Comparison of ENCODE assay signal across 10 mouse cellular contexts in genomic region chr17:80946091-80946885, GRCm38 (mm10). TPM values are rescaled to one million over a fixed set of nuclear protein-coding genes. Genes with fewer than 3 reads are reported as not detected.
DNase-seq lines count a peak whose midpoint lies in the region; ATAC-seq and TF ChIP-seq lines count a peak whose summit lies in the region.
"Had no signal": no experiment of that assay in that cellular context is flagged by ENCODE, and none has a peak within 500 bp of the region (broad histone marks: within the 10 kb centered on the region; RNA-seq: fewer than 3 reads in every experiment).

No protein-coding gene starts in this region.

- no peaks in the 10 kb centered on the region for H3K27me3 ChIP-seq in forebrain, embryonic 15.5 days
- no peaks in the 10 kb centered on the region for H3K27me3 ChIP-seq in midbrain, embryonic 14.5 days (ENCODE audit: control insufficient read depth, insufficient read depth, low read length)
- peaks cover 15% of the 10 kb centered on the region for H3K27me3 ChIP-seq in intestine, embryonic 16.5 days (replicated peaks; ENCODE audit: control insufficient read depth, insufficient read depth, low read length)
- peaks cover 54% of the 10 kb centered on the region for H3K27me3 ChIP-seq in liver, embryonic 12.5 days (replicated peaks)

- H3K9ac ChIP-seq in forebrain, embryonic 15.5 days (replicated peaks) = peak overlapping the region; percentile 54
- H3K9ac ChIP-seq in midbrain, embryonic 14.5 days (replicated peaks; ENCODE audit: low read length) = peak overlapping the region; percentile 39; the same call in 1 of the 2 replicates
- H3K9ac ChIP-seq in intestine, embryonic 16.5 days (ENCODE audit: low read depth, low read length) = no peak overlapping the region
- no peak overlapping the region for H3K9ac ChIP-seq in liver, embryonic 12.5 days

- intact Hi-C loops in left cerebral cortex, adult 2 months (cut with DNase I) = no loop called here
- intact Hi-C loops in left cerebral cortex, postnatal 25 days (cut with DNase I) = no loop called here

- H3K4me1 ChIP-seq in forebrain, embryonic 15.5 days = peaks cover 58% of the 10 kb centered on the region
- H3K4me1 ChIP-seq in midbrain, embryonic 14.5 days (ENCODE audit: control insufficient read depth, insufficient read depth, low read length) = peaks cover 23% of the 10 kb centered on the region
- H3K4me1 ChIP-seq in intestine, embryonic 16.5 days (ENCODE audit: control insufficient read depth, insufficient read depth, low read length) = no peaks in the 10 kb centered on the region
- no peaks in the 10 kb centered on the region for H3K4me1 ChIP-seq in liver, embryonic 12.5 days

- no peak; the same call in 1 of the 2 replicates for ATAC-seq in forebrain, embryonic 15.5 days (replicated peaks)
- no peak for ATAC-seq in midbrain, embryonic 14.5 days (ENCODE audit: low FRiP score, low TSS enrichment)
- no peak for ATAC-seq in intestine, embryonic 16.5 days
- no peak for ATAC-seq in liver, embryonic 12.5 days

- DNase-seq in left cerebral cortex, adult 2 months (ENCODE audit: extremely low spot score in 1 of 2, low spot score in 2 of 2) = no peak
- DNase-seq in left cerebral cortex, postnatal 25 days (ENCODE audit: low spot score in 2 of 2) = no peak
- DNase-seq in cerebellum, adult 8-10 months = peak; percentile 74
- DNase-seq in midbrain, embryonic 14.5 days = no peak
- DNase-seq in retina, postnatal 1 day = no peak
- DNase-seq: embryo, embryonic 11 days had no signal

- no peaks in the 10 kb centered on the region for H3K9me3 ChIP-seq in forebrain, embryonic 15.5 days
- H3K9me3 ChIP-seq in midbrain, embryonic 14.5 days (ENCODE audit: control insufficient read depth, low read length) = no peaks in the 10 kb centered on the region
- no peaks in the 10 kb centered on the region for H3K9me3 ChIP-seq in intestine, embryonic 16.5 days (ENCODE audit: control insufficient read depth, low read length)
- no peaks in the 10 kb centered on the region for H3K9me3 ChIP-seq in liver, embryonic 12.5 days (replicated peaks)

- peak overlapping the region; percentile 59 for H3K4me3 ChIP-seq in left cerebral cortex, adult 2 months
- peak overlapping the region; percentile 48 for H3K4me3 ChIP-seq in forebrain, embryonic 15.5 days
- H3K4me3 ChIP-seq in midbrain, embryonic 14.5 days (replicated peaks; ENCODE audit: low read depth, low read length) = peak overlapping the region; percentile 88
- H3K4me3 ChIP-seq in intestine, embryonic 16.5 days (ENCODE audit: low read length) = no peak overlapping the region
- no peak overlapping the region for H3K4me3 ChIP-seq in liver, embryonic 12.5 days

- H3K36me3 ChIP-seq in forebrain, embryonic 15.5 days = no peaks in the 10 kb centered on the region
- H3K36me3 ChIP-seq in midbrain, embryonic 14.5 days (ENCODE audit: control insufficient read depth, insufficient read depth, low read length) = no peaks in the 10 kb centered on the region
- H3K36me3 ChIP-seq in intestine, embryonic 16.5 days (ENCODE audit: control insufficient read depth, insufficient read depth, low read length) = no peaks in the 10 kb centered on the region
- H3K36me3 ChIP-seq in liver, embryonic 12.5 days = no peaks in the 10 kb centered on the region

- H3K27ac ChIP-seq in left cerebral cortex, adult 2 months = peak overlapping the region; percentile 83
- peak overlapping the region; percentile 81 for H3K27ac ChIP-seq in forebrain, embryonic 15.5 days (replicated peaks)
- no peak overlapping the region for H3K27ac ChIP-seq in midbrain, embryonic 14.5 days (replicated peaks; ENCODE audit: low read depth, low read length)
- H3K27ac ChIP-seq in intestine, embryonic 16.5 days (ENCODE audit: low read length) = no peak overlapping the region
- H3K27ac ChIP-seq in liver, embryonic 12.5 days = no peak overlapping the region
- H3K27ac ChIP-seq: macrophage had no signal

- no peak for TF ChIP-seq CTCF in left cerebral cortex, adult 2 months (IDR thresholded peaks at IDR 0.05)

- H3K4me2 ChIP-seq in forebrain, embryonic 15.5 days (replicated peaks) = peak overlapping the region; percentile 58
- peak overlapping the region; percentile 56 for H3K4me2 ChIP-seq in midbrain, embryonic 14.5 days (ENCODE audit: low read length)
- H3K4me2 ChIP-seq in intestine, embryonic 16.5 days (ENCODE audit: low read depth, low read length) = no peak overlapping the region; the same call in 1 of the 2 replicates
- no peak overlapping the region for H3K4me2 ChIP-seq in liver, embryonic 12.5 days

- WGBS in forebrain, embryonic 15.5 days = 31% methylated on average over 5 of the region's 5 CpGs
- 59% methylated on average over 5 of the region's 5 CpGs for WGBS in midbrain, embryonic 14.5 days
- WGBS in intestine, embryonic 16.5 days = 73% methylated on average over 5 of the region's 5 CpGs
- WGBS in liver, embryonic 12.5 days (ENCODE audit: insufficient replicate concordance) = 58% methylated on average over 5 of the region's 5 CpGs

RNA-seq across cellular contexts. Expression of gene Tmem178, which starts 1.9 kb away (rescaled TPM):
- 100 to 1,000 TPM; 108 to 141 TPM for total RNA-seq in left cerebral cortex, adult 2 months (2021)
- total RNA-seq in left cerebral cortex, postnatal 25 days (2021) = 100 to 1,000 TPM in 1 of 2 experiments, 10 to 100 TPM in 1; 98.7 to 124 TPM
- 43.7 and 46.3 TPM in 2 replicates for polyA plus RNA-seq in forebrain, embryonic 15.5 days (2015; fragmentation: Nextera tagmentation; extraction: Ambion mirVana)
- polyA plus RNA-seq in midbrain, embryonic 14.5 days (2014; fragmentation: Nextera tagmentation; extraction: Ambion mirVana) = 30.5 and 31.3 TPM in 2 replicates
- 1.4 and 1.6 TPM in 2 replicates for polyA plus RNA-seq in intestine, embryonic 16.5 days (2015; fragmentation: Nextera tagmentation; extraction: Ambion mirVana)
- polyA plus RNA-seq in liver, embryonic 12.5 days (2016; fragmentation: Nextera tagmentation; extraction: Ambion mirVana) = 0.82 and 0.84 TPM in 2 replicates

Comparison
In these comparisons a context has a peak if more than half of its experiments do, and no peak if none do; other contexts are left out.
1. H3K27ac ChIP-seq: peak in left cerebral cortex, adult 2 months (single experiment) and forebrain, embryonic 15.5 days (single experiment); none in midbrain, embryonic 14.5 days (single experiment), intestine, embryonic 16.5 days (single experiment) and liver, embryonic 12.5 days (single experiment).
2. H3K4me3 ChIP-seq: peak in left cerebral cortex, adult 2 months (single experiment), forebrain, embryonic 15.5 days (single experiment) and midbrain, embryonic 14.5 days (single experiment); none in intestine, embryonic 16.5 days (single experiment) and liver, embryonic 12.5 days (single experiment).
3. H3K4me2 ChIP-seq: peak in forebrain, embryonic 15.5 days (single experiment) and midbrain, embryonic 14.5 days (single experiment); none in intestine, embryonic 16.5 days (single experiment) and liver, embryonic 12.5 days (single experiment).
4. H3K9ac ChIP-seq: peak in forebrain, embryonic 15.5 days (single experiment) and midbrain, embryonic 14.5 days (single experiment); none in intestine, embryonic 16.5 days (single experiment) and liver, embryonic 12.5 days (single experiment).
5. RNA of gene Tmem178, which starts 1.9 kb away (polyA plus RNA-seq): 43.7 to 46.3 TPM in forebrain, embryonic 15.5 days and 30.5 to 31.3 TPM in midbrain, embryonic 14.5 days; 1.4 to 1.6 TPM in intestine, embryonic 16.5 days and 0.82 to 0.84 TPM in liver, embryonic 12.5 days; every median in the first group is over 10 times any median in the second.